Mouse (Mus musculus) heart, embryonic 12.5 days (tissue): Measurements from ENCODE around the gene Ift88. TPM values are rescaled to one million over a fixed set of nuclear protein-coding genes. Genes with fewer than 3 reads are reported as not detected.

Source experiments
- ATAC-seq: fragments of 200-750 bp; cut with Nextera tagmentation; 2 replicates; pipeline ENCODE4 v1.8.0; 2017; ENCODE audit warnings: moderate TSS enrichment, moderate library complexity; ENCODE audit not compliant: insufficient number of reproducible peaks, low FRiP score
- H3K27ac ChIP-seq: fragments of 300-500 bp; sonication (generic); 2 replicates; pipeline ENCODE4 v1.5.1; 2016; ENCODE audit warnings: mild to moderate bottlenecking, moderate library complexity; ENCODE audit not compliant: poor library complexity, severe bottlenecking
- H3K27me3 ChIP-seq: fragments of 300-500 bp; sonication (generic); replicated peaks from 2 replicates; pipeline ENCODE4 v1.6.1; 2016; ENCODE audit warnings: mild to moderate bottlenecking, moderate library complexity
- H3K36me3 ChIP-seq: fragments of 300-500 bp; sonication (generic); 2 replicates; pipeline ENCODE4 v1.6.1; 2016; ENCODE audit warnings: mild to moderate bottlenecking, moderate library complexity
- H3K4me1 ChIP-seq: fragments of 300-500 bp; sonication (generic); replicated peaks from 2 replicates; pipeline ENCODE4 v1.6.1; 2016; ENCODE audit warnings: mild to moderate bottlenecking
- H3K4me2 ChIP-seq: fragments of 300-500 bp; sonication (generic); 2 replicates; pipeline ENCODE4 v1.6.1; 2016; ENCODE audit warnings: mild to moderate bottlenecking, moderate library complexity
- H3K4me3 ChIP-seq: fragments of 300-500 bp; sonication (generic); 2 replicates; pipeline ENCODE4 v1.5.1; 2016; ENCODE audit warnings: mild to moderate bottlenecking
- H3K9ac ChIP-seq: fragments of 300-500 bp; sonication (generic); 2 replicates; pipeline ENCODE4 v1.6.1; 2016; ENCODE audit warnings: mild to moderate bottlenecking, moderate library complexity
- H3K9me3 ChIP-seq: fragments of 300-500 bp; sonication (generic); replicated peaks from 2 replicates; pipeline ENCODE4 v1.6.1; 2016; ENCODE audit warnings: mild to moderate bottlenecking, moderate library complexity
- WGBS: fragments of 180-500 bp; shearing (Covaris S2); methylation state at CpG from one replicate; pipeline ENCODE4 v1.1.7; 2016; 5-methylcytosine and 5-hydroxymethylcytosine counted together
- polyA plus RNA-seq: library from polyadenylated mRNA; unstranded; fragments of >200 nt; fragmentation: Nextera tagmentation; extraction: Ambion mirVana; gene quantifications from 2 replicates; pipeline ENCODE4 v1.2.1, GENCODE M21; 2016

The Ift88 gene
- polyA plus RNA-seq, 1 experiment from 2014 or later = 5.6 TPM

DNA sequence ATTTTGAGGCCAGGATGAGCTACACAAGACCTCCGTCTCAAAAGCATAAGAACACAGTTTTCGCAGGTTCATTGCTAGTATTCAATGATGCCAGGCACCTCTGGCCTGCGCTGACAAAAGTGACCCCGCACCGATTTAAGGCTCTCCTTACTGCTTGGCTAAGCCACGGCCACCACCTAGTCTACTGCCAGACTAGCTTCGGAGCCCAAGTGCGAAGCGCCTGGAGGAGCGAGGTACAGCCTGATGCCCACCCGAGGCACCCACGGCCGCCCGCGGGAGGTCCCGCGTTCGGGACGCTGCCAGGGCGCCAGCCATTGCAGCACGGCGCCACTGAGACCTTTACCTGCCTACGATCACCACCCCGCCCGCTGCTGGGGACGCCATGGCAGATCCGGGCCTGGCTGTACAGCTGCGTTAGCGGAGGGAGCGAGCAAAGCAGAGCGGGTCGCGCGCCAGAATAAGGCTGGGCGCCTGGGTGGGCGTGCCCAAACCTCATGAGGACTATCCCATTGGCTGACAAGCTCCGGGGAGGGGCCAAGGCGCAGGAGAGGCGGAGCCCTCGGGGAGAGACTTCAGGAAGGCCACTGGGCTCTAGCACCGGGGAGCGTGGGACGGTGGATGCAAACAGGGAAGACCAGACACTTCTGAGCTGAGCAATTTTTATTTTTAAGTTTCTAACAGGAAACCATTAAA is 25.7 kb upstream of the Ift88 start, which contains the start of gene Cryl1:
Cryl1 (minus strand) TSS at position 465 of the 693 bp plus-strand sequence.
- peak within 1 kb of the TSS; percentile 79 for H3K9ac ChIP-seq
- 2% methylated on average over 43 of the region's 43 CpGs for WGBS
- peak within 1 kb of the TSS; percentile 62 for H3K4me3 ChIP-seq
- peaks cover 4% of the 10 kb centered on the region; the same call in 1 of the 2 replicates for H3K27me3 ChIP-seq
- peak within 1 kb of the TSS; percentile 82 for H3K4me2 ChIP-seq
- ATAC-seq = peak; percentile 98
- peak within 1 kb of the TSS; percentile 14; the same call in 1 of the 2 replicates for H3K27ac ChIP-seq
- H3K4me1 ChIP-seq = no peaks in the 10 kb centered on the region
- no peaks in the 10 kb centered on the region for H3K36me3 ChIP-seq
- no peaks in the 10 kb centered on the region for H3K9me3 ChIP-seq

- Histone ChIP-seq H3K27me3 (peaks cover 4% of the 10 kb centered on the region; the same call in 1 of the 2 replicates), H3K27ac (peak overlapping the region; percentile 14; the same call in 1 of the 2 replicates), H3K36me3 (no peaks in the 10 kb centered on the region), H3K4me2 (peak overlapping the region; percentile 82), H3K4me3 (peak overlapping the region; percentile 62), H3K9me3 (no peaks in the 10 kb centered on the region), H3K9ac (peak overlapping the region; percentile 44; the same call in 1 of the 2 replicates), H3K4me1 (no peaks in the 10 kb centered on the region)
- 19% methylated on average over 13 of the region's 13 CpGs for WGBS
- ATAC-seq = 0 out of 2 replicates have a peak, but pooled peaks have one; percentile 17
Observed at GRCm38 (mm10) chr14:57398813-57399427, 24.9 kb upstream of the Ift88 start.

DNA sequence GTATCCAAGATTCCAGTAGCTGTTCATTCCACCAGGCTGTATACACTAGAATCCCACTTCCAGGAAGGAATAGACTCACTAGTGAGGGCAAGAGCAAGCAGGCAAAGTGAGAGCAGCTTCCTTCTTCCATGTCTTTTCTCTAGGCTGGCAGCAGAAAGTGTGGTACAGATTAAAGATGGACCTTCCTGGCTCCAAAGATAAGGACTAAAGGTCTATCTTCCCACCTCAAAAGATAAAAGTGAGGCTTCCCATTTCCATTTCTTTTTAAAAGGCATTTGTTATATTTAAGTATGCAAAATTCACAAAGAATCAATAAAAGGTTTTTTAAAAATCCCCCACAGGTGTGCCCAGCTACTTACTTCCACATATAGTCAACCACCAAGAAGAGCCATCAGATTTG is 21.0 kb upstream of the Ift88 start:
- Histone ChIP-seq H3K4me2 (no peak overlapping the region), H3K9ac (no peak overlapping the region), H3K4me1 (peaks cover 6% of the 10 kb centered on the region; the same call in 1 of the 2 replicates), H3K36me3 (no peaks in the 10 kb centered on the region), H3K9me3 (no peaks in the 10 kb centered on the region), H3K27me3 (no peaks in the 10 kb centered on the region; the same call in 1 of the 2 replicates), H3K27ac (no peak overlapping the region), H3K4me3 (no peak overlapping the region)
- ATAC-seq = no peak

DNA sequence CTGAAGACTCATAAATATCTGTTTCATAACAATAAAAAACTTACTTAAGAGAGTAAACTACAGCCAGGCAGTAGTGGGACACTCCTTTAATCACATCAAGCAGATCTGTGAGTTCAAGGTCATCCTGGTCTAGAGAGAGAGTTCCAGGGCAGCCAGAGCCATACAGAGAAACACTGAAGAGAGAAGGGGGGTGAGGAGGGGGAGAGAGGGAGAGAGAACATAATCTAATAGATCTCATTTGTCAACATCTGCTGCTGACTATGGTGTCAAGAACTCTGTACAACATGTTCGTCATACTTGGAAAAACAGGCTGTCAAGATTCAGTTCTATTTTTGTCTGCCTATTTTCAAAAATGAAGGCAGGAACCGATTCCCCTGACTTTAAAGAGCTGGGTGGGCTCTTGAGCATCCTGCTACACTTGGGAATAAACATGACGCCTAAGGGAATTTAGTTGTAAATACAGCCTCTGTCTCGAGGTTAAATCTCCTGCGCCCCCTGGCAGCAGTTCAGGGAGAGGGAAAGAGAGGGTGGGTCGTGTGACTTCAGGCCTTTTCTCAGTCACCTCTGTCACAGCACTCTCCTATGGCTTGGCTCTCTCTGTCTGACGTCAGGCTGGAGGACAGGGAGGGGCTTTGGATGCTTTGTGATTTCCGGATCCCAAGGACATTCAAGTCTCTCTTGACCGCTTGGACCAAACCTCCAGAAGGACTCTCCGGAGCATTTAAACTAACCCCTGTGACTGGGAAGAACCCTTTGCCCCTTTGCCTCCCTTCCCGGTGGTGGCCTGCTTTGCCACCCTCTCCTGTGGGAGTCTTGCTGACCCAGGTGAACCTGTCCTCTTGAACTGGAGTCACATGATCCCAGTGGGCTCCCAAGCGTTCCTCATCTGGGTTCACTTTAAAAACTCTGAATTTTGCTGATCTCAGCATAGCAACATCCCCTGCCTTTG is 16.5 kb upstream of the Ift88 start:
- H3K36me3 ChIP-seq = no peaks in the 10 kb centered on the region
- H3K4me1 ChIP-seq = peaks cover 6% of the 10 kb centered on the region; the same call in 1 of the 2 replicates
- no peaks in the 10 kb centered on the region for H3K9me3 ChIP-seq
- 7% methylated on average over 12 of the region's 12 CpGs for WGBS
- H3K9ac ChIP-seq = no peak overlapping the region
- peak; percentile 55; the same call in 1 of the 2 replicates for ATAC-seq
- H3K4me2 ChIP-seq = peak overlapping the region; percentile 27
- no peaks in the 10 kb centered on the region for H3K27me3 ChIP-seq
- no peak overlapping the region for H3K27ac ChIP-seq
- no peak overlapping the region for H3K4me3 ChIP-seq

GRCm38 (mm10) chr14:57408100-57408499 is 15.8 kb upstream of the Ift88 start:
- H3K4me2 ChIP-seq = no peak overlapping the region
- H3K27me3 ChIP-seq = no peaks in the 10 kb centered on the region
- no peaks in the 10 kb centered on the region for H3K36me3 ChIP-seq
- no peaks in the 10 kb centered on the region for H3K9me3 ChIP-seq
- ATAC-seq = no peak
- no peak overlapping the region for H3K27ac ChIP-seq
- H3K4me3 ChIP-seq = no peak overlapping the region
- H3K4me1 ChIP-seq = peaks cover 6% of the 10 kb centered on the region; the same call in 1 of the 2 replicates
- WGBS = 75% methylated on average over 8 of the region's 8 CpGs
- no peak overlapping the region for H3K9ac ChIP-seq

- WGBS = 24% methylated on average over 6 of the region's 6 CpGs
- no peak overlapping the region for H3K9ac ChIP-seq
- no peak overlapping the region for H3K4me2 ChIP-seq
Observed at GRCm38 (mm10) chr14:57409106-57409505, 14.8 kb upstream of the Ift88 start.

GRCm38 (mm10) chr14:57412166-57412565 is 11.7 kb upstream of the Ift88 start:
- no peaks in the 10 kb centered on the region for H3K9me3 ChIP-seq
- H3K4me3 ChIP-seq = no peak overlapping the region
- no peak overlapping the region for H3K4me2 ChIP-seq
- peaks cover 3% of the 10 kb centered on the region; the same call in 1 of the 2 replicates for H3K4me1 ChIP-seq
- WGBS = 56% methylated on average over 7 of the region's 7 CpGs
- H3K27ac ChIP-seq = no peak overlapping the region
- 0 out of 2 replicates have a peak, but pooled peaks cover 3% of the 10 kb centered on the region for H3K27me3 ChIP-seq
- ATAC-seq = no peak
- no peaks in the 10 kb centered on the region for H3K36me3 ChIP-seq
- no peak overlapping the region for H3K9ac ChIP-seq

More at GRCm38 (mm10) chr14:57409106-57409505, 14.8 kb upstream of the Ift88 start:
- ATAC-seq = no peak
- H3K27me3 ChIP-seq = 0 out of 2 replicates have a peak, but pooled peaks cover 3% of the 10 kb centered on the region
- H3K27ac ChIP-seq = no peak overlapping the region
- H3K4me3 ChIP-seq = no peak overlapping the region
- no peaks in the 10 kb centered on the region for H3K36me3 ChIP-seq
- H3K9me3 ChIP-seq = no peaks in the 10 kb centered on the region
- H3K4me1 ChIP-seq = peaks cover 6% of the 10 kb centered on the region; the same call in 1 of the 2 replicates

- no peaks in the 10 kb centered on the region for H3K4me1 ChIP-seq
- H3K27me3 ChIP-seq = peaks cover 3% of the 10 kb centered on the region; the same call in 1 of the 2 replicates
- H3K4me3 ChIP-seq = no peak overlapping the region
- ATAC-seq = no peak
- no peak overlapping the region for H3K9ac ChIP-seq
- H3K4me2 ChIP-seq = no peak overlapping the region
- WGBS = 79% methylated on average over 2 of the region's 2 CpGs
- no peaks in the 10 kb centered on the region for H3K36me3 ChIP-seq
- H3K9me3 ChIP-seq = no peaks in the 10 kb centered on the region
- H3K27ac ChIP-seq = no peak overlapping the region
Observed at GRCm38 (mm10) chr14:57417187-57417586, 6.7 kb upstream of the Ift88 start.

GRCm38 (mm10) chr14:57424212-57424561 is 325 bp downstream of the Ift88 start:
- WGBS = under 1% methylated on average over 24 of the region's 24 CpGs
- peak overlapping the region; percentile 75 for H3K9ac ChIP-seq

DNA sequence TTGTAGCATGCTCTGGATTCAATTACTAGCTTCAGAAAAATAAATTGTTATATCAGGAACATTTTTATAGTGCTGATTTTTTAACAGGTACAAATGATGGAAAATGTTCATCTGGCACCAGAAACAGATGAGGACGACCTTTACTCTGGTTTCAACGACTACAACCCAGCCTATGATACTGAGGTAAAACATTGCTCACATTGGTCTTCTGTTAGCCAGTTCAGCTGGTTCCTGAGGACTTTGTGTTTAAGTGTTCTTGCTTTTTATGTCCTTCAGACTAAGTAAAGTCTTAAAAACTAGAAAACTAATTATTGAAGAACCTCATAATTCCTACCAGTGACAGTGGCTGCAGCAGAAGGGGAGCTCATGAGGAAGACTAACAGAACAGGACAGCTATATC is 6.6 kb downstream of the Ift88 start:
- H3K9me3 ChIP-seq = no peaks in the 10 kb centered on the region
- 73% methylated on average over 2 of the region's 2 CpGs for WGBS
- H3K4me3 ChIP-seq = no peak overlapping the region
- H3K4me2 ChIP-seq = no peak overlapping the region
- no peak overlapping the region for H3K27ac ChIP-seq
- no peaks in the 10 kb centered on the region for H3K27me3 ChIP-seq
- no peak overlapping the region for H3K9ac ChIP-seq
- H3K36me3 ChIP-seq = no peaks in the 10 kb centered on the region
- ATAC-seq = no peak
- H3K4me1 ChIP-seq = no peaks in the 10 kb centered on the region

More at GRCm38 (mm10) chr14:57424212-57424561, 325 bp downstream of the Ift88 start:
- H3K4me1 ChIP-seq = no peaks in the 10 kb centered on the region
- H3K27ac ChIP-seq = no peak overlapping the region
- no peaks in the 10 kb centered on the region for H3K36me3 ChIP-seq
- peak overlapping the region; percentile 70 for H3K4me3 ChIP-seq
- H3K4me2 ChIP-seq = peak overlapping the region; percentile 68
- peak; percentile 81 for ATAC-seq
- no peaks in the 10 kb centered on the region for H3K9me3 ChIP-seq
- no peaks in the 10 kb centered on the region for H3K27me3 ChIP-seq
